Mouse (Mus musculus) thymus, adult 2 months (tissue): ENCODE measurements around the gene Itga2b.

Experiments used
- CTCF ChIP-seq: fragments of 200-500 bp; IDR thresholded peaks from 2 replicates; pipeline ENCODE4 v1.5.1; 2012; ENCODE audit warnings: mild to moderate bottlenecking, control low read depth, low read length, moderate library complexity, borderline replicate concordance; ENCODE audit not compliant: control insufficient read depth, poor library complexity, insufficient read depth; ENCODE audit errors: extremely low read depth
- POLR2A ChIP-seq: fragments of 200-500 bp; IDR thresholded peaks from 2 replicates; pipeline ENCODE4 v1.6.1; 2012; ENCODE audit warnings: mild to moderate bottlenecking, low read length, control low read depth, moderate library complexity; ENCODE audit not compliant: control insufficient read depth, poor library complexity, insufficient read depth; ENCODE audit errors: extremely low read depth

GRCm38 (mm10) chr11:102514793-102515424 is 45.0 kb upstream of the Itga2b start:
- TF ChIP-seq POLR2A (no peak), CTCF (no peak)
